Comparison of ENCODE assay signal across 8 mouse cellular contexts in genomic region chr13:81709805-81710204, GRCm38 (mm10). TPM values are rescaled to one million over a fixed set of nuclear protein-coding genes. Genes with fewer than 3 reads are reported as not detected.
DNase-seq lines count a peak whose midpoint lies in the region; ATAC-seq and TF ChIP-seq lines count a peak whose summit lies in the region.
"Had no signal": no experiment of that assay in that cellular context is flagged by ENCODE, and none has a peak within 500 bp of the region (broad histone marks: within the 10 kb centered on the region; RNA-seq: fewer than 3 reads in every experiment).

No protein-coding gene starts in this region.

- H3K4me3 ChIP-seq in neural tube, embryonic 11.5 days (ENCODE audit: low read depth, low read length) = peak overlapping the region; percentile 77
- no peak overlapping the region for H3K4me3 ChIP-seq in forebrain, postnatal 0 days (ENCODE audit: low read depth, low read length)
- peak overlapping the region; percentile 91 for H3K4me3 ChIP-seq in liver, embryonic 16.5 days (ENCODE audit: low read depth, low read length)

- no peak overlapping the region for H3K9ac ChIP-seq in neural tube, embryonic 11.5 days (ENCODE audit: low read length)
- H3K9ac ChIP-seq in forebrain, postnatal 0 days = no peak overlapping the region
- peak overlapping the region; percentile 73 for H3K9ac ChIP-seq in liver, embryonic 16.5 days (ENCODE audit: low read depth, low read length)

- H3K36me3 ChIP-seq in neural tube, embryonic 11.5 days (ENCODE audit: control insufficient read depth, insufficient read depth, low read length) = no peaks in the 10 kb centered on the region
- H3K36me3 ChIP-seq in forebrain, postnatal 0 days (ENCODE audit: insufficient read depth) = no peaks in the 10 kb centered on the region
- no peaks in the 10 kb centered on the region for H3K36me3 ChIP-seq in liver, embryonic 16.5 days (ENCODE audit: control insufficient read depth, insufficient read depth)

- TF ChIP-seq CTCF in forebrain, postnatal 0 days (IDR thresholded peaks at IDR 0.05; ENCODE audit: low read depth) = no peak

- H3K4me1 ChIP-seq in neural tube, embryonic 11.5 days (ENCODE audit: control insufficient read depth, insufficient read depth, low read length) = peaks cover 3% of the 10 kb centered on the region; the same call in 1 of the 2 replicates
- H3K4me1 ChIP-seq in forebrain, postnatal 0 days (ENCODE audit: insufficient read depth) = peaks cover 10% of the 10 kb centered on the region; the same call in 1 of the 2 replicates
- peaks cover 29% of the 10 kb centered on the region for H3K4me1 ChIP-seq in liver, embryonic 16.5 days (ENCODE audit: control insufficient read depth, low read depth, low read length)

- H3K9me3 ChIP-seq in neural tube, embryonic 11.5 days (ENCODE audit: control insufficient read depth, low read length) = no peaks in the 10 kb centered on the region
- no peaks in the 10 kb centered on the region for H3K9me3 ChIP-seq in forebrain, postnatal 0 days (ENCODE audit: low read length)
- H3K9me3 ChIP-seq in liver, embryonic 16.5 days (replicated peaks; ENCODE audit: control insufficient read depth, low read length) = no peaks in the 10 kb centered on the region

- H3K27me3 ChIP-seq in neural tube, embryonic 11.5 days (ENCODE audit: control insufficient read depth, insufficient read depth, low read length) = no peaks in the 10 kb centered on the region
- H3K27me3 ChIP-seq in forebrain, postnatal 0 days (ENCODE audit: insufficient read depth, low read length) = no peaks in the 10 kb centered on the region
- H3K27me3 ChIP-seq in liver, embryonic 16.5 days (ENCODE audit: control insufficient read depth, insufficient read depth, low read depth, low read length) = no peaks in the 10 kb centered on the region

- 55% methylated on average over 4 of the region's 4 CpGs for WGBS in neural tube, embryonic 11.5 days
- WGBS in forebrain, postnatal 0 days = 15% methylated on average over 4 of the region's 4 CpGs
- 23% methylated on average over 4 of the region's 4 CpGs for WGBS in liver, embryonic 16.5 days (ENCODE audit: insufficient replicate concordance)

- H3K4me2 ChIP-seq in neural tube, embryonic 11.5 days (ENCODE audit: low read depth) = peak overlapping the region; percentile 94
- peak overlapping the region; percentile 92 for H3K4me2 ChIP-seq in forebrain, postnatal 0 days (ENCODE audit: low read depth)
- H3K4me2 ChIP-seq in liver, embryonic 16.5 days (ENCODE audit: low read depth, low read length) = peak overlapping the region; percentile 99

- DNase-seq in neural tube, embryonic 11.5 days (ENCODE audit: low spot score) = no peak
- DNase-seq in neural tube, embryonic 10.5 days (ENCODE audit: extremely low spot score, low spot score) = no peak
- no peak for DNase-seq in forebrain, postnatal 0 days
- DNase-seq in testis, postnatal 14 days (ENCODE audit: low spot score) = no peak
- no peak for DNase-seq in thymus, postnatal 10 days (ENCODE audit: low spot score in 2 of 2)
- DNase-seq in kidney, adult 9 months = no peak
- DNase-seq: thymus, postnatal 4 days had no signal

- ATAC-seq in neural tube, embryonic 11.5 days (ENCODE audit: insufficient read depth, low FRiP score, low TSS enrichment) = no peak
- no peak for ATAC-seq in forebrain, postnatal 0 days
- ATAC-seq in liver, embryonic 16.5 days (ENCODE audit: low read depth) = no peak

- no peak overlapping the region for H3K27ac ChIP-seq in neural tube, embryonic 11.5 days (ENCODE audit: low read depth, low read length)
- no peak overlapping the region for H3K27ac ChIP-seq in forebrain, postnatal 0 days (ENCODE audit: low read depth, low read length)
- peak overlapping the region; percentile 91; the same call in 1 of the 2 replicates for H3K27ac ChIP-seq in liver, embryonic 16.5 days (ENCODE audit: low read length)

RNA-seq across cellular contexts. Expression of gene Polr3g, which starts 1.0 kb away (rescaled TPM):
- polyA plus RNA-seq in neural tube, embryonic 11.5 days (2014; fragmentation: Nextera tagmentation; extraction: Ambion mirVana) = 10.4 and 13.3 TPM in 2 replicates
- 2.2 and 3.0 TPM in 2 replicates for total RNA-seq in forebrain, postnatal 0 days (2014; rRNA removed)
- 2.4 and 2.5 TPM in 2 replicates for polyA plus RNA-seq in forebrain, postnatal 0 days (2015; fragmentation: Nextera tagmentation; extraction: Ambion mirVana)
- polyA plus RNA-seq in liver, embryonic 16.5 days (2015; fragmentation: Nextera tagmentation; extraction: Ambion mirVana) = 6.5 and 8.4 TPM in 2 replicates

RNA-seq across cellular contexts. Expression of gene Mblac2, which starts 1.3 kb away (rescaled TPM):
- polyA plus RNA-seq in neural tube, embryonic 11.5 days (2014; fragmentation: Nextera tagmentation; extraction: Ambion mirVana) = 11.5 and 12.3 TPM in 2 replicates
- total RNA-seq in forebrain, postnatal 0 days (2014; rRNA removed) = 36.7 and 37.2 TPM in 2 replicates
- 41.4 and 51.2 TPM in 2 replicates for polyA plus RNA-seq in forebrain, postnatal 0 days (2015; fragmentation: Nextera tagmentation; extraction: Ambion mirVana)
- polyA plus RNA-seq in liver, embryonic 16.5 days (2015; fragmentation: Nextera tagmentation; extraction: Ambion mirVana) = 3.1 and 3.4 TPM in 2 replicates

RNA-seq across cellular contexts. Expression of gene Lysmd3, which starts 52.3 kb away (rescaled TPM):
- polyA plus RNA-seq in neural tube, embryonic 11.5 days (2014; fragmentation: Nextera tagmentation; extraction: Ambion mirVana) = 35.4 and 39.5 TPM in 2 replicates
- 24.3 and 24.7 TPM in 2 replicates for total RNA-seq in forebrain, postnatal 0 days (2014; rRNA removed)
- polyA plus RNA-seq in forebrain, postnatal 0 days (2015; fragmentation: Nextera tagmentation; extraction: Ambion mirVana) = 13.3 and 16.2 TPM in 2 replicates
- polyA plus RNA-seq in liver, embryonic 16.5 days (2015; fragmentation: Nextera tagmentation; extraction: Ambion mirVana) = 18.7 and 19.0 TPM in 2 replicates
